Mouse (Mus musculus): ENCODE measurements at regions not wholly inside any gene's neighbourhood (a gene's known extent, or its start where the extent isn't known, plus 50 kb on each side); places are given as distances from the start of the nearest gene placed in this dataset.

- WGBS = 48% methylated on average over 3 of the region's 3 CpGs
- Histone ChIP-seq H3K9ac (ENCODE audit: low read length) (no peak overlapping the region), H3K4me1 (replicated peaks; ENCODE audit: control insufficient read depth, insufficient read depth) (no peaks in the 10 kb centered on the region), H3K9me3 (ENCODE audit: control insufficient read depth, low read length) (no peaks in the 10 kb centered on the region), H3K4me2 (replicated peaks; ENCODE audit: low read depth) (no peak overlapping the region), H3K27me3 (ENCODE audit: control insufficient read depth, insufficient read depth, low read length) (no peaks in the 10 kb centered on the region), H3K36me3 (ENCODE audit: control insufficient read depth, insufficient read depth, low read length) (no peaks in the 10 kb centered on the region), H3K27ac (replicated peaks) (no peak overlapping the region), H3K4me3 (ENCODE audit: low read depth, low read length) (no peak overlapping the region)
- DNase-seq (ENCODE audit: low spot score) (no peak), ATAC-seq (ENCODE audit: low FRiP score, low TSS enrichment) (no peak)
- TF ChIP-seq EP300 (optimal IDR thresholded peaks at IDR 0.05) (no peak), CTCF (IDR thresholded peaks at IDR 0.05; ENCODE audit: low read depth) (no peak)
Observed at GRCm38 (mm10) chr14:114001377-114001776, 687.0 kb downstream of the Tpm3-rs7 start.

DNA sequence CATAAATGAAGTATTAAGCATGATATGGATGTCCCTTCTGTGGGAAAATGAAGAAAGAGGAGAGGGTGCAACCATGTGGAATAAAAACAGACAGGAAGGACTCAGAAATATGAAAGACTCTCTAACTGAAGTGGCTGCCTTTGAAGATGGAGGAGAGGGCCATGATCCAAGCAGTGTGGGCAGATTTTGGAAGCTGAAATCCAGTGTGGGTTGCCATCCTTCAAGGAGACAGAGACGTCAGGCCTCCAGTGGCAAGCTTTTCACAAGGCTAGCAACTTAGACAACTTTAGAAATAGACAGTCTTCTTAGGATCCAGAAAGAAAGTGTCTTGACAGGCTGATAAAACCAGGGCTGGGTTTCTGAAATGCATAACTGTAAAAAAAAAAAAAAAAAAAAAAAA lies 688.0 kb downstream of the Tpm3-rs7 start:
- Histone ChIP-seq H3K4me2 (replicated peaks; ENCODE audit: low read depth) (no peak overlapping the region), H3K9me3 (ENCODE audit: control insufficient read depth, low read length) (no peaks in the 10 kb centered on the region), H3K27me3 (ENCODE audit: control insufficient read depth, insufficient read depth, low read length) (no peaks in the 10 kb centered on the region), H3K9ac (ENCODE audit: low read length) (no peak overlapping the region), H3K4me3 (ENCODE audit: low read depth, low read length) (no peak overlapping the region), H3K36me3 (ENCODE audit: control insufficient read depth, insufficient read depth, low read length) (no peaks in the 10 kb centered on the region), H3K27ac (replicated peaks) (no peak overlapping the region), H3K4me1 (replicated peaks; ENCODE audit: control insufficient read depth, insufficient read depth) (no peaks in the 10 kb centered on the region)
- TF ChIP-seq EP300 (optimal IDR thresholded peaks at IDR 0.05) = no peak
- TF ChIP-seq CTCF (IDR thresholded peaks at IDR 0.05; ENCODE audit: low read depth) = no peak
- DNase-seq (ENCODE audit: low spot score) (no peak), ATAC-seq (ENCODE audit: low FRiP score, low TSS enrichment) (no peak)
- WGBS = 88% methylated on average over 1 of the region's 1 CpGs

DNA sequence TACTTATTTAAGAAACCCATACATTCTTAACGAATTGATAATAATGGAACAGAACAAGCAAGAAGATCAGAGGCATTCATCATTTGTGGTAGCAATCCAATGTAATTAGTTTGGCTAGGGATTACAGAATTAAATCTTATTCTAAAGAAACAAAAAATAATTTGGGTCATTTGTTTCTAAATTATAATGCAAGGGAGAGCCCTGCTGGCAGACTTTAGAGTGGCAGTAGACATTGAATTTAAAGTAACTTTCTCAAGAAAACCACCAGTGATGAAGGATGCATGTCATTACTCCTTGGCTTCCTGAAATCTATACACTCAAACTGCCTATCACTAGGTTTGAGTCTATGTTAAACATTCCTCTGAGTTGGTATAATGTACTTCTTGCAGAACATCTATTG lies 722.7 kb downstream of the Tpm3-rs7 start:
- ATAC-seq (ENCODE audit: low FRiP score, low TSS enrichment) = no peak
- Histone ChIP-seq H3K4me3 (ENCODE audit: low read depth, low read length) (no peak overlapping the region), H3K9ac (ENCODE audit: low read length) (no peak overlapping the region), H3K27ac (replicated peaks) (no peak overlapping the region), H3K4me1 (replicated peaks; ENCODE audit: control insufficient read depth, insufficient read depth) (no peaks in the 10 kb centered on the region), H3K9me3 (ENCODE audit: control insufficient read depth, low read length) (no peaks in the 10 kb centered on the region), H3K27me3 (ENCODE audit: control insufficient read depth, insufficient read depth, low read length) (no peaks in the 10 kb centered on the region), H3K4me2 (replicated peaks; ENCODE audit: low read depth) (no peak overlapping the region), H3K36me3 (ENCODE audit: control insufficient read depth, insufficient read depth, low read length) (no peaks in the 10 kb centered on the region)
- WGBS = 69% methylated on average over 1 of the region's 1 CpGs
- TF ChIP-seq CTCF (IDR thresholded peaks at IDR 0.05; ENCODE audit: low read depth) = peak; percentile 31; the same call in 1 of the 2 replicates
- TF ChIP-seq EP300 (optimal IDR thresholded peaks at IDR 0.05) = no peak
- no peak for DNase-seq (ENCODE audit: low spot score)

GRCm38 (mm10) chr14:114038611-114039312 lies 724.4 kb downstream of the Tpm3-rs7 start:
- ATAC-seq (ENCODE audit: low FRiP score, low TSS enrichment) (no peak), DNase-seq (ENCODE audit: low spot score) (no peak)
- H3K9me3 ChIP-seq (ENCODE audit: control insufficient read depth, low read length) = no peaks in the 10 kb centered on the region
- H3K4me2 ChIP-seq (replicated peaks; ENCODE audit: low read depth) = no peak overlapping the region
- H3K36me3 ChIP-seq (ENCODE audit: control insufficient read depth, insufficient read depth, low read length) = no peaks in the 10 kb centered on the region
- WGBS = 42% methylated on average over 3 of the region's 3 CpGs
- no peak overlapping the region for H3K9ac ChIP-seq (ENCODE audit: low read length)
- no peaks in the 10 kb centered on the region for H3K27me3 ChIP-seq (ENCODE audit: control insufficient read depth, insufficient read depth, low read length)
- H3K27ac ChIP-seq (replicated peaks) = no peak overlapping the region
- no peak overlapping the region for H3K4me3 ChIP-seq (ENCODE audit: low read depth, low read length)
- H3K4me1 ChIP-seq (replicated peaks; ENCODE audit: control insufficient read depth, insufficient read depth) = no peaks in the 10 kb centered on the region
- TF ChIP-seq EP300 (optimal IDR thresholded peaks at IDR 0.05) = no peak
- no peak for TF ChIP-seq CTCF (IDR thresholded peaks at IDR 0.05; ENCODE audit: low read depth)

- no peak overlapping the region for H3K4me2 ChIP-seq (replicated peaks; ENCODE audit: low read depth)
- no peak for ATAC-seq (ENCODE audit: low FRiP score, low TSS enrichment)
- no peak overlapping the region for H3K4me3 ChIP-seq (ENCODE audit: low read depth, low read length)
- H3K4me1 ChIP-seq (replicated peaks; ENCODE audit: control insufficient read depth, insufficient read depth) = no peaks in the 10 kb centered on the region
- WGBS = 79% methylated on average over 5 of the region's 5 CpGs
- H3K27ac ChIP-seq (replicated peaks) = no peak overlapping the region
- H3K9ac ChIP-seq (ENCODE audit: low read length) = no peak overlapping the region
- no peaks in the 10 kb centered on the region for H3K27me3 ChIP-seq (ENCODE audit: control insufficient read depth, insufficient read depth, low read length)
- no peaks in the 10 kb centered on the region for H3K9me3 ChIP-seq (ENCODE audit: control insufficient read depth, low read length)
- no peak for TF ChIP-seq EP300 (optimal IDR thresholded peaks at IDR 0.05)
- no peak for TF ChIP-seq CTCF (IDR thresholded peaks at IDR 0.05; ENCODE audit: low read depth)
- no peak for DNase-seq (ENCODE audit: low spot score)
- H3K36me3 ChIP-seq (ENCODE audit: control insufficient read depth, insufficient read depth, low read length) = no peaks in the 10 kb centered on the region
Observed at GRCm38 (mm10) chr14:114053558-114054235, 739.3 kb downstream of the Tpm3-rs7 start.

- Histone ChIP-seq H3K27me3 (ENCODE audit: control insufficient read depth, insufficient read depth, low read length) (no peaks in the 10 kb centered on the region), H3K4me1 (replicated peaks; ENCODE audit: control insufficient read depth, insufficient read depth) (no peaks in the 10 kb centered on the region), H3K4me3 (ENCODE audit: low read depth, low read length) (no peak overlapping the region), H3K4me2 (replicated peaks; ENCODE audit: low read depth) (no peak overlapping the region), H3K27ac (replicated peaks) (no peak overlapping the region), H3K9ac (ENCODE audit: low read length) (no peak overlapping the region), H3K9me3 (ENCODE audit: control insufficient read depth, low read length) (no peaks in the 10 kb centered on the region), H3K36me3 (ENCODE audit: control insufficient read depth, insufficient read depth, low read length) (no peaks in the 10 kb centered on the region)
- WGBS = 72% methylated on average over 2 of the region's 2 CpGs
- DNase-seq (ENCODE audit: low spot score) = no peak
- no peak for ATAC-seq (ENCODE audit: low FRiP score, low TSS enrichment)
- TF ChIP-seq CTCF (IDR thresholded peaks at IDR 0.05; ENCODE audit: low read depth) (no peak), EP300 (optimal IDR thresholded peaks at IDR 0.05) (no peak)
Observed at GRCm38 (mm10) chr14:114061347-114061746, 746.9 kb downstream of the Tpm3-rs7 start.
